Mouse (Mus musculus): ENCODE data around the gene N4bp2l2.
"Not testable (repeated sequence)": the region's sequence is repeated elsewhere in the genome, so short reads cannot be mapped to it uniquely, and the experiment has no call there.

Gene N4bp2l2

DNA sequence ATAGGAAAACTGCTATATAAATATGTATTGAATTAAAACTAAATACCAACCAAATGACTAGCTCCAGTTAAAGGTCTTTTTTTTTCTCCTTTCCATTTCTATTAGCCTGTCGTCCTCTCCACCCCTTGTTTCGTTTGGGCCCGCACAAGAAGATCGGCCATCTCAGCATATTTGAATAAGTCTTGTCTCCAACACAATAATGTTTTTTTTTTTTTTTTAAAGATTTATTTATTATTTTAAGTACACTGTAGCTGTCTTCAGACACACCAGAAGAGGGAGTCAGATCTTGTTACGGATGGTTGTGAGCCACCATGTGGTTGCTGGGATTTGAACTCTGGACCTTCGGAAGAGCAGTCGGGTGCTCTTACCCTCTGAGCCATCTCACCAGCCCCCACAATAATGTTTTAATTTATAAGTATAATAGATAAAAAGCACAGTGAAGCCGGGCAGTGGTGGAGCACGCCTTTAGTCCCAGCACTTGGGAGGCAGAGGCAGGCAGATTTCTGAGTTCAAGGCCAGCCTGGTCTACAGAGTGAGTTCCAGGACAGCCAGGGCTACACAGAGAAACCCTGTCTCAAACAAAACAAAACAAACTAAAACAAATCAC lies at the start of gene N4bp2l2:
N4bp2l2 (minus strand) TSS at position 51 of the 607 bp plus-strand sequence.
- DNase-seq (ENCODE audit: low spot score): not testable (repeated sequence)

DNA sequence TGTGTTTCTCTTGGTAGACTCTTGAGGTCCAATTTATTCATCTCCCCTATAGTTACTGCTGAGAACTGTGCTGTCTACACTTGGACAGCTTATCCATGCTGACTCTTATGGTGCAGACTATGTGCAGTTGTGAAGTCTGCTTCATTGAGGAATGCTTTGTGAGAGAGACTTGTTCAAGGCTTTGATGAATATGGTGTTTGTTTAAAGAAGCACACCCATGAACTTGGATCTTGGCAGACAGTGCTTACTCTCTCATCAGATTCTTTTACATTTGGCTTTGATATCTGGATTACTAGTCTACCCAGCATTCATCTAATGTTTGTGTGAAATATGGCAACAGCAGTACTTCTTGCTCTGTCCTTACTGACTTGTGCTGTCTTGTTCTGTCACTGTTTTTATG lies 47.4 kb upstream of the N4bp2l2 start:
- DNase-seq (ENCODE audit: low spot score): no peak

GRCm38 (mm10) chr5:150711503-150711902 lies 45.5 kb upstream of the N4bp2l2 start:
- no peak for DNase-seq (ENCODE audit: low spot score)

- DNase-seq (ENCODE audit: low spot score): not testable (repeated sequence)
Measured at GRCm38 (mm10) chr5:150707181-150707580, 41.2 kb upstream of the N4bp2l2 start.

DNA sequence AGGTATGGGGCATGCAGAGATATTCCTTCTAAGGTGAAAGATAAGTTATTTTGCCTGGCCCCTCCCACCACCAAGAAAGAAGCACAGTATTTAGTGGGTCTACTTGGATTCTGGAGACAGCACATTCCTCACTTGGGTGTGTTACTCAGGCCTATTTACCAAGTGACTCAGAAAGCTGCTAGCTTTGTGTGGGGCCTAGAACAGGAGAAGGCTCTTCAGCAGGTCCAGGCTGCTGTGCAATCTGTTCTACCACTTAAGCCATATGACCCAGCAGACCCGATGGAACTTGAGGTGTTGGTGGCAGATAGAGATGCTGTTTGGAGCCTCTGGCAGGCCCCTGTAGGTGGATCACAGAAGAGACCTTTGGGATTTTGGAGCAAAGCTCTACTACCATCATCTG lies 40.7 kb upstream of the N4bp2l2 start:
- not testable (repeated sequence) for DNase-seq (ENCODE audit: low spot score)

- peak; percentile 46 for DNase-seq (ENCODE audit: low spot score)
Measured at GRCm38 (mm10) chr5:150702714-150703113, 36.7 kb upstream of the N4bp2l2 start.

GRCm38 (mm10) chr5:150693277-150693676 lies 27.3 kb upstream of the N4bp2l2 start:
- DNase-seq (ENCODE audit: low spot score): no peak

GRCm38 (mm10) chr5:150690685-150691084 lies 24.7 kb upstream of the N4bp2l2 start:
- no peak for DNase-seq (ENCODE audit: low spot score)

DNA sequence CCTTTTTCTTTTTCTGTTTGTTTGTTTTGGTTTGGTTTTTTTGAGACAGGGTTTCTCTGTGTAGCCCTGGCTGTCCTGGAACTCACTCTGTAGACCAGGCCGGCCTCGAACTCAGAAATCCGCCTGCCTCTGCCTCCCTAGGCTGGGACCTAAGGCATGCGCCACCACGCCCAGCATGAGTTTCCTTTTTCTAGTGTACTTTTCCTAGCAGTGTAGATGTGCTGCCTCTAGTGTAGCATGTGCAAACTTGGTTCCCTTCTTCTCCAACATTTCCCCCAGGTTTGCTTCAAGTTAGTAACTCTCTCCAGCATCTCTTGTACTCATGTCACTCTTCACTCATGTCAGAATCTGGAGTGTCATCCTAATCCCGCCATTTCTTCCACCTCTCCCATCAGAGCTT lies 16.9 kb upstream of the N4bp2l2 start:
- DNase-seq (ENCODE audit: low spot score): not testable (repeated sequence)

DNA sequence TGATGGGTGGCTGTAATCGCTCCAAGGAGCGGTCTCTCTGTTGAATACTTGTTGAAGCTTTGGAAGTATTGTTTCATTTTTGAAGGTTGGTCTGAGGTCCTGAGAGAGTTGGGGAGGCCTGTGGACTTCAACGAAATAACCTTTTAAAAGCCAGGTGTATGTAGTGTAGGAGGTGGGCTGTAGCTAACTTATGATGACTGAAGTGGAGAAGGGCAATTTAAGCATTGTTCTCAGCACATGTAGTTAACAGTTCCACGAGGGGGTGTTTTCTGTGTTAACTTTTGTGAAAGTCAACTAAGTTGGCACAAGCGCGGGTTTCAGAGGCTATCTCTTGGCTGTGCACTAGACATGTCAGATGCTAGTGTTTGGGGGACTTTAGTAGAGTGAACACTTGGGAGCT lies 8.9 kb upstream of the N4bp2l2 start:
- DNase-seq (ENCODE audit: low spot score): no peak

- DNase-seq (ENCODE audit: low spot score): peak; percentile 68
Measured at GRCm38 (mm10) chr5:150673880-150674621, 8.1 kb upstream of the N4bp2l2 start.

GRCm38 (mm10) chr5:150673153-150673835 lies 7.3 kb upstream of the N4bp2l2 start, which contains the start of gene Pds5b:
Gene Pds5b (plus strand): TSS chr5:150673739.
- peak; percentile 97 for DNase-seq (ENCODE audit: low spot score)

DNA sequence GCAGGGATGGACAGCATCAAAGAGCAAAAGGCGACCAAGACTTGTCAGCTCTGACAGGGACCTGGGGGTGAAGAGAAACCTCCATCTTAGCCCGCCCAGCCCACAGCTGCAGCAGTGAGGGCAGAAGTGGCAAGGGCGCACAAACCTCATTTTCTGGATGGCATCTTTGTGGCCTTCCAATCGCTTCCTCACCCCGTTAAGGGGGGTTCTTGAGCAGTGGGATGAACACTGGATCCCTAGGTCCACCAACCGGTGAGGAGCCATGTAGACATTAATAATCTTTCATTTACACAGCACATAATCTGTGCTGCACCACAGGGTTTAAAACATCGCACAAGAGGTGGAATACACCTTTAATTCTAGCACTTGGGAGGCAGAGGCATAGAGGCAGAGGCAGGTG lies 6.4 kb upstream of the N4bp2l2 start:
- no peak for DNase-seq (ENCODE audit: low spot score)

GRCm38 (mm10) chr5:150668731-150669130 lies 2.7 kb upstream of the N4bp2l2 start:
- no peak for DNase-seq (ENCODE audit: low spot score)

GRCm38 (mm10) chr5:150665132-150665954 lies 640 bp downstream of the N4bp2l2 start:
- peak; percentile 95 for DNase-seq (ENCODE audit: low spot score)

DNA sequence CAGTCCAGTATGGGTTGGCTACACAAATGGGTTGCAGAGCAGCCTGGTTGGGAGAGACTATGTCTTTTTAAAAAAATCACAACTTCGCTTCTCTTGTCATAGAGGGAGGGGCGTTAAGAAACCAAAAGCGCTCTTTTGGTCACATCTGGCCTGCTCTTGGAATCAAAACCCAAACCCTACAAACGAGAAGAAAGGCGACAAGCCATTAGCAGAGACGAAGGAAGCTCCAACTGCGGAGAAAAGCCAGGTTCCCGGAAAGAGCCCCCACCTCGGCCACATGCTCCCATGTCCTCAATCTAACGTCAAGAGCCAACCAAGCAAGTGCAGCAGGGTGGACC lies 1.2 kb downstream of the N4bp2l2 start:
- DNase-seq (ENCODE audit: low spot score): no peak

GRCm38 (mm10) chr5:150663926-150664325 lies 2.1 kb downstream of the N4bp2l2 start:
- not testable (repeated sequence) for DNase-seq (ENCODE audit: low spot score)

DNA sequence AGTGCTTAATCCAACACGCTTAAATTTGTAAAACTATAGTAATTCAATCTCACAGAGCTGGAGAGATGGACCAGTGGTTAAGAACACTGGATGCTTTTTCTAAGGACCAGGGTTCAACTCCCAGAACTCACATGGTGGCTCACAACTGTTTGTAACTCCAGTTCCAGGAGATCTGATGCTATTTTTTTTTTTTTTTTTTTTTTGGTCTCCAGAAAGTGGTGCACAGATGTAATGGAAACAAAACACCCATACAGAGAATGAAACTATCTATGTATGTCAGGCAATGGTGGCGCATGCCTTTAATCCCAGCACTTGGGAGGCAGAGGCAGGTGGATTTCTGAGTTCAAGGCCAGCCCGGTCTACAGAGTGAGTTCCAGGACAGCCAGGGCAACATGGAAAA lies 5.7 kb downstream of the N4bp2l2 start:
- DNase-seq (ENCODE audit: low spot score): not testable (repeated sequence)

- DNase-seq (ENCODE audit: low spot score): not testable (repeated sequence)
Measured at GRCm38 (mm10) chr5:150659425-150659824, 6.6 kb downstream of the N4bp2l2 start.

- no peak for DNase-seq (ENCODE audit: low spot score)
Measured at GRCm38 (mm10) chr5:150654548-150654947, 11.4 kb downstream of the N4bp2l2 start.

GRCm38 (mm10) chr5:150652578-150652977 lies 13.4 kb downstream of the N4bp2l2 start:
- no peak for DNase-seq (ENCODE audit: low spot score)

GRCm38 (mm10) chr5:150644926-150645325 lies 21.1 kb downstream of the N4bp2l2 start:
- DNase-seq (ENCODE audit: low spot score): no peak
